Mouse (Mus musculus) R1 (cell line): Measurements from ENCODE around the gene Zfp62.

Experiments used
- DNase-seq: peaks from one replicate; pipeline ENCODE4 v3.0.0-alpha.2; 2018; ENCODE audit warnings: low read depth, low spot score

The Zfp62 gene

GRCm38 (mm10) chr11:49203771-49204497 is 842 bp downstream of the Zfp62 start:
- DNase-seq = peak; percentile 82

- DNase-seq = no peak
Observed at GRCm38 (mm10) chr11:49205080-49205590, 2.0 kb downstream of the Zfp62 start.

- no peak for DNase-seq
Observed at GRCm38 (mm10) chr11:49207495-49207894, 4.4 kb downstream of the Zfp62 start.

- DNase-seq = no peak
Observed at GRCm38 (mm10) chr11:49212577-49212976, 9.5 kb downstream of the Zfp62 start.

- no peak for DNase-seq
Observed at GRCm38 (mm10) chr11:49213505-49213904, 10.4 kb downstream of the Zfp62 start.

GRCm38 (mm10) chr11:49219271-49219670 is 16.2 kb downstream of the Zfp62 start:
- DNase-seq = no peak

- no peak for DNase-seq
Observed at GRCm38 (mm10) chr11:49224455-49224854, 21.4 kb downstream of the Zfp62 start.

- DNase-seq = no peak
Observed at GRCm38 (mm10) chr11:49232781-49233180, 29.7 kb downstream of the Zfp62 start.

- DNase-seq = no peak
Observed at GRCm38 (mm10) chr11:49235459-49236207, 32.5 kb downstream of the Zfp62 start.

GRCm38 (mm10) chr11:49236891-49237290 is 33.8 kb downstream of the Zfp62 start:
- DNase-seq = no peak

- DNase-seq = no peak
Observed at GRCm38 (mm10) chr11:49237532-49237931, 34.4 kb downstream of the Zfp62 start.

- no peak for DNase-seq
Observed at GRCm38 (mm10) chr11:49240310-49240709, 37.2 kb downstream of the Zfp62 start.

- no peak for DNase-seq
Observed at GRCm38 (mm10) chr11:49240874-49241273, 37.8 kb downstream of the Zfp62 start.

- no peak for DNase-seq
Observed at GRCm38 (mm10) chr11:49241471-49241870, 38.4 kb downstream of the Zfp62 start.

GRCm38 (mm10) chr11:49242944-49243626 is 40.0 kb downstream of the Zfp62 start:
- no peak for DNase-seq

- DNase-seq = peak; percentile 98
Observed at GRCm38 (mm10) chr11:49243727-49244594, 40.9 kb downstream of the Zfp62 start, which contains the start of gene Mgat1. Gene Mgat1 (plus strand): TSS chr11:49244191.

GRCm38 (mm10) chr11:49244595-49244930 is 41.5 kb downstream of the Zfp62 start:
- no peak for DNase-seq

GRCm38 (mm10) chr11:49245176-49245575 is 42.1 kb downstream of the Zfp62 start:
- DNase-seq = peak; percentile 72

GRCm38 (mm10) chr11:49245634-49246415 is 42.7 kb downstream of the Zfp62 start:
- DNase-seq = no peak

- no peak for DNase-seq
Observed at GRCm38 (mm10) chr11:49246523-49246922, 43.4 kb downstream of the Zfp62 start.
